ENCODE assay signal across 32 mouse cellular contexts in genomic region chr10:98840957-98841831, GRCm38 (mm10).
A peak's percentile ranks its signal among the peaks of the same experiment; 100 is the strongest.
DNase-seq lines count a peak whose midpoint lies in the region; ATAC-seq and TF ChIP-seq lines count a peak whose summit lies in the region.
"Had no signal": no experiment of that assay in that cellular context is flagged by ENCODE, and none has a peak within 500 bp of the region (broad histone marks: within the 10 kb centered on the region; RNA-seq: fewer than 3 reads in every experiment).

No protein-coding gene starts in this region.

- no peaks in the 10 kb centered on the region for H3K4me1 ChIP-seq in midbrain, embryonic 11.5 days (ENCODE audit: control insufficient read depth, insufficient read depth, low read length)
- no peaks in the 10 kb centered on the region for H3K4me1 ChIP-seq in midbrain, embryonic 13.5 days (replicated peaks)
- H3K4me1 ChIP-seq: embryonic facial prominence, embryonic 12.5 days; hindbrain, embryonic 10.5 days; hindbrain, embryonic 15.5 days; intestine, embryonic 15.5 days; limb, embryonic 12.5 days; midbrain, embryonic 10.5 days; neural tube, embryonic 12.5 days had no signal

- peaks cover 10% of the 10 kb centered on the region for H3K9me3 ChIP-seq in midbrain, embryonic 11.5 days (ENCODE audit: control insufficient read depth, low read length)
- peaks cover 16% of the 10 kb centered on the region; the same call in 1 of the 2 replicates for H3K9me3 ChIP-seq in midbrain, embryonic 13.5 days
- H3K9me3 ChIP-seq: intestine, embryonic 15.5 days; liver, embryonic 13.5 days had no signal

- ATAC-seq in midbrain, embryonic 11.5 days (ENCODE audit: low FRiP score): no peak
- no peak for ATAC-seq in midbrain, embryonic 13.5 days
- ATAC-seq in CD4-positive, CD25-positive, alpha-beta regulatory T cell, adult 4 months: peak; percentile 56
- peak; percentile 67 for ATAC-seq in neutrophil, adult 5-6 weeks (ENCODE audit: extremely low read depth, insufficient number of reproducible peaks, low FRiP score, poor library complexity, severe bottlenecking)
- ATAC-seq: forebrain, embryonic 16.5 days had no signal

- no peak overlapping the region for H3K4me2 ChIP-seq in midbrain, embryonic 11.5 days
- no peak overlapping the region for H3K4me2 ChIP-seq in midbrain, embryonic 13.5 days (replicated peaks)
- H3K4me2 ChIP-seq: embryonic facial prominence, embryonic 12.5 days; heart, embryonic 13.5 days; hindbrain, embryonic 15.5 days; intestine, embryonic 15.5 days; limb, embryonic 12.5 days; liver, embryonic 13.5 days; neural tube, embryonic 12.5 days had no signal

- 88% methylated on average over 13 of the region's 13 CpGs for WGBS in midbrain, embryonic 11.5 days
- 87% methylated on average over 13 of the region's 13 CpGs for WGBS in midbrain, embryonic 13.5 days

- peak; percentile 45 for DNase-seq in midbrain, embryonic 11.5 days (ENCODE audit: low spot score, missing footprints)
- DNase-seq in ZHBTc4 (ENCODE audit: low read depth, low spot score): peak; percentile 31
- DNase-seq in layer of hippocampus, adult 2 months (ENCODE audit: low spot score in 2 of 2): no peak
- DNase-seq in gastrocnemius, adult 8-10 months (ENCODE audit: low spot score in 2 of 2): no peak
- DNase-seq: adrenal gland, postnatal 10 days; cerebellum, adult 9-11 months; embryo, embryonic 11 days; gastrocnemius, adult 2 months; heart, postnatal 14 days; kidney, adult 2 months; liver, embryonic 13.5 days; lung, adult 18-20 months; lung, postnatal 10 days; right cerebral cortex, postnatal 4 days; thymus, adult 18-20 months; thymus, postnatal 36 days had no signal

- H3K36me3 ChIP-seq in midbrain, embryonic 11.5 days (ENCODE audit: control insufficient read depth, insufficient read depth, low read length): no peaks in the 10 kb centered on the region
- no peaks in the 10 kb centered on the region for H3K36me3 ChIP-seq in midbrain, embryonic 13.5 days
- H3K36me3 ChIP-seq: embryonic facial prominence, embryonic 12.5 days; heart, embryonic 13.5 days; hindbrain, embryonic 10.5 days; hindbrain, embryonic 15.5 days; intestine, embryonic 15.5 days; limb, embryonic 12.5 days; liver, embryonic 13.5 days; midbrain, embryonic 10.5 days; neural tube, embryonic 12.5 days had no signal

- no peak overlapping the region for H3K9ac ChIP-seq in midbrain, embryonic 11.5 days (ENCODE audit: low read length)
- no peak overlapping the region for H3K9ac ChIP-seq in midbrain, embryonic 13.5 days (replicated peaks)
- H3K9ac ChIP-seq: embryonic facial prominence, embryonic 12.5 days; heart, embryonic 13.5 days; hindbrain, embryonic 15.5 days; intestine, embryonic 15.5 days; limb, embryonic 12.5 days; liver, embryonic 13.5 days; neural tube, embryonic 12.5 days had no signal

- H3K4me3 ChIP-seq in midbrain, embryonic 11.5 days (ENCODE audit: low read depth, low read length): no peak overlapping the region
- no peak overlapping the region for H3K4me3 ChIP-seq in midbrain, embryonic 13.5 days (replicated peaks)
- H3K4me3 ChIP-seq in layer of hippocampus, adult 2 months: no peak overlapping the region
- H3K4me3 ChIP-seq: embryonic facial prominence, embryonic 12.5 days; gastrocnemius, adult 2 months; heart, embryonic 13.5 days; hindbrain, embryonic 10.5 days; hindbrain, embryonic 15.5 days; intestine, embryonic 15.5 days; limb, embryonic 12.5 days; liver, embryonic 13.5 days; midbrain, embryonic 10.5 days; myocyte; neural tube, embryonic 12.5 days had no signal

- TF ChIP-seq CTCF in layer of hippocampus, adult 2 months (conservative IDR thresholded peaks at IDR 0.05): no peak

- H3K27me3 ChIP-seq in midbrain, embryonic 11.5 days (ENCODE audit: control insufficient read depth, insufficient read depth, low read length): no peaks in the 10 kb centered on the region
- H3K27me3 ChIP-seq in midbrain, embryonic 13.5 days: no peaks in the 10 kb centered on the region
- H3K27me3 ChIP-seq: embryonic facial prominence, embryonic 12.5 days; heart, embryonic 13.5 days; hindbrain, embryonic 15.5 days; intestine, embryonic 15.5 days; limb, embryonic 12.5 days; liver, embryonic 13.5 days; neural tube, embryonic 12.5 days had no signal

- no peak overlapping the region for H3K27ac ChIP-seq in midbrain, embryonic 11.5 days (ENCODE audit: low read depth, low read length)
- H3K27ac ChIP-seq in midbrain, embryonic 13.5 days: no peak overlapping the region
- no peak overlapping the region for H3K27ac ChIP-seq in layer of hippocampus, adult 2 months
- H3K27ac ChIP-seq: embryonic facial prominence, embryonic 12.5 days; gastrocnemius, adult 2 months; heart, embryonic 13.5 days; hindbrain, embryonic 10.5 days; hindbrain, embryonic 15.5 days; intestine, embryonic 15.5 days; kidney, postnatal 0 days; limb, embryonic 12.5 days; liver, embryonic 13.5 days; macrophage; midbrain, embryonic 10.5 days; neural tube, embryonic 12.5 days; stomach, postnatal 0 days had no signal

Comparison
In these comparisons a context has a peak if more than half of its experiments do, and no peak if none do; other contexts are left out.
1. ATAC-seq: peak in CD4-positive, CD25-positive, alpha-beta regulatory T cell, adult 4 months (single experiment) and neutrophil, adult 5-6 weeks (single experiment); none in midbrain, embryonic 11.5 days (single experiment) and midbrain, embryonic 13.5 days (single experiment).
2. DNase-seq: peak in midbrain, embryonic 11.5 days (single experiment) and ZHBTc4 (single experiment); none in layer of hippocampus, adult 2 months (0 of 2) and gastrocnemius, adult 8-10 months (0 of 2).